Mouse (Mus musculus): ENCODE measurements around the gene Herc4.

Herc4 gene

DNA sequence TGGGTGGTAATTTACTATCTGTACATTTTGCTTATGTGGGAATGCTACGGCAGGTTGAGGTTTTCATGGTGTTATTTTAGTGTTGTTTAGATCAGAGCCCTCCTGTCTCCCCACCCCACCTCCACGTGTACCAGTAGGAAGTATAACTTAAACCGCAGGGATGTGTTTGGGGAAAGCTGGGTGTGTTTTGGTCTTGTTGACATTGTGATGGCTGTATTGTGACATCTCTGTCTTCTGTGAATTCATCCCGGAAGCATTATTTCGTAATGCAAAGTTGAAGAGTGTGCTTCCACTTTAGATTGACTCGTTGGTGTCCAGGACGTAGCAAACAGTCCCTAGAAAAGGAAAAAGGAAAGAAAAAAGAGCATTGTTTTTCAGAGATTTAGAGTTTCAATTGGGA, 3.8 kb downstream of the Herc4 start:
- no peak for DNase-seq (ENCODE audit: low read depth, low spot score)

DNA sequence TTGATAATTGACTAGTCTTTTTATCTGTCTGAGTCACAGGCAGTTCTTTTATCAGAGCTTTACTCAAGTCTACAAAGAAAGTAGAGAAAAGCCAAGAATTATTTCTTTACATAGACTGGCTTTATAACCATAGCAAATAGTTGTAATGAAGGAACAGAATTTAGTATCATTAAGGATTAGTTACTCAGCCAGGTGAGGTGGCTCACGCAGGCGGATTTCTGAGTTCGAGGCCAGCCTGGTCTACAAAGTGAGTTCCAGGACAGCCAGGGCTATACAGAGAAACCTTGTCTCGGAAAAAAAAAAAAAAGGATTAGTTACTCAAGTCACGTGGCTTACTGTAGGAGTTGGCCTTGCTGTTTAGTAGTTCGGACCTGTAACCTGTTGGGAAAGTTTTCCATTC, 4.8 kb downstream of the Herc4 start:
- DNase-seq (ENCODE audit: low read depth, low spot score) = no peak

- no peak for DNase-seq (ENCODE audit: low read depth, low spot score)
These were observed 15.1 kb downstream of the Herc4 start for GRCm38 (mm10) chr10:63258696-63259095.

GRCm38 (mm10) chr10:63259340-63259739, 15.7 kb downstream of the Herc4 start:
- DNase-seq (ENCODE audit: low read depth, low spot score) = no peak

GRCm38 (mm10) chr10:63267941-63268340, 24.3 kb downstream of the Herc4 start:
- no peak for DNase-seq (ENCODE audit: low read depth, low spot score)

- DNase-seq (ENCODE audit: low read depth, low spot score) = peak; percentile 48
These were observed 28.8 kb downstream of the Herc4 start for GRCm38 (mm10) chr10:63272401-63272800.

- peak; percentile 44 for DNase-seq (ENCODE audit: low read depth, low spot score)
These were observed 29.3 kb downstream of the Herc4 start for GRCm38 (mm10) chr10:63272868-63273267.

GRCm38 (mm10) chr10:63277010-63277409, 33.4 kb downstream of the Herc4 start:
- DNase-seq (ENCODE audit: low read depth, low spot score) = peak; percentile 51

DNA sequence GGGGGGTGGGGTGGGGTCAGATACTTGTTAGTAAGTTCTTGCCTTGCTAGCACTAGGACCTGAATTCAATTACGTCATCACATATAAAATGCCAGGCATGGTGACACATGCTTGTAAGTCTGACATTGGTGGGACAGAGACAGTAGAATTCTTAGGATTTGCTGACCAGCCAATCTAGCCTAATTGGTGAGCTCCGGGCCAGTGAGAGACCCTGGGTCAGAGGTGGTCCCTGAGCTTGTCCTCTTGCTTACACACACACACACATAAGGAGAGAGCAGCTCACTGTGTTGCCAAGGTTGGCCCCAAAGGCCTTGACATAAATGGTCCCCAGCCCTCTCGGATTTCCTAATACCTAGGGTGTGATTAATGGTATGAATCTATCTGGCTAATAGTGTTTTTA, 36.2 kb downstream of the Herc4 start:
- DNase-seq (ENCODE audit: low read depth, low spot score) = no peak

DNA sequence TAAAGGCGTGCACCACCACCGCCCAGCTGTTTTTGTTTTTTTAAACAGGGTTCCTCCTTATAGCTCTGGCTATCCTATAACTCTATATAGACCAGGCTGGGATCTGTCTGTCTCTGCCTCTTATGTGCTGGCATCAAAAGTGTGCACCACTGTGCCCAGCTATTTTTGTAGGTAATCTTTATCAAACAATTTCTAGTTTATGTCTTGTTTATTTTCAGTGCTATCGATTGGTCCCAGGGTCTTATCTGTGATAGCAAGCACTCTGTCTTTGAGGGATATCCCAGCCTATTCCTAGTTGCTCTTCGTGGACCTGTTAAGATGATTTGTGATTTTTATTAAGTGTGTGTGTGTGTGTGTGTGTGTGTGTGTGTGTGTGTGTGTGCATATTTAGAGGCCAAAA, 38.8 kb downstream of the Herc4 start:
- no peak for DNase-seq (ENCODE audit: low read depth, low spot score)

GRCm38 (mm10) chr10:63282846-63283245, 39.2 kb downstream of the Herc4 start:
- DNase-seq (ENCODE audit: low read depth, low spot score) = no peak

- DNase-seq (ENCODE audit: low read depth, low spot score) = no peak
These were observed 58.7 kb downstream of the Herc4 start for GRCm38 (mm10) chr10:63302356-63302755.

- DNase-seq (ENCODE audit: low read depth, low spot score) = peak; percentile 66
These were observed 65.2 kb downstream of the Herc4 start for GRCm38 (mm10) chr10:63308582-63309366.

GRCm38 (mm10) chr10:63313726-63314125, 70.1 kb downstream of the Herc4 start:
- DNase-seq (ENCODE audit: low read depth, low spot score) = no peak

DNA sequence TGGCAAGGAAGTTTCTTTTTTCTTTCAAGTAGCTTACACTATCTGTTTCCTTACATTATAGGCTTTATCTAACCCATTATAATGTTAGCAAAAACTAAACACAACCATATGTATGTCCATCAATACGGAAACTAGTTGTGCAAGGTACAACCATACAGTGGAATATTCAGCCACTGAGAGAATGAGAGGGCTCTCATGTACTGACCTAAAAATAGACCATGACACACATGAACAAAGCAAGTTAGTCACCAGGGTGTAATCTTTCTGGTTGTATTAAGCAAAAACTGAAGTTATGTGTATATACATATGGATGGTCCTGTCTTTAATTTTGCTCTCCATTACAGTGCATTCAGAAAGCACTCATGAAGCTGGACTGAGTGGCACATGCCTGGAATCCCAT, 83.5 kb downstream of the Herc4 start:
- no peak for DNase-seq (ENCODE audit: low read depth, low spot score)

DNA sequence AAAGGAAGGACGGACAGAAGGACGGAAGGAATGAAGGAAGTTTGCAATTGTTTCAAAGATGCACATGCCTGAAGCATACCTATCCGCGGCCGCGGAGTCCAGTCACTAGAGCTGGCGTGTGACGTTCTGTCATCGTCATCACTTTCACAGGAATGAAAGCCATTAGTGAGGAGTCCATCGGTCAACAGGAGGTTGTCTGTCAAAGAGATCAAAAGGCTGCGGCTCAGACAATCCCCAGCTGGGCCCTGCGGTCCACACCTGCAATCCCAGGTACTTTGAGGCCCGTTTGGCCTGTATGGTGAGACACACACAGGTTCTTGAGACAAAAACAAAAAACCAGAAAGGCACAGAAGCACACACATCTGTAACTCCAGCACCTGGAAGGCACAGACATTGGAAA, 93.3 kb downstream of the Herc4 start:
- no peak for DNase-seq (ENCODE audit: low read depth, low spot score)

DNA sequence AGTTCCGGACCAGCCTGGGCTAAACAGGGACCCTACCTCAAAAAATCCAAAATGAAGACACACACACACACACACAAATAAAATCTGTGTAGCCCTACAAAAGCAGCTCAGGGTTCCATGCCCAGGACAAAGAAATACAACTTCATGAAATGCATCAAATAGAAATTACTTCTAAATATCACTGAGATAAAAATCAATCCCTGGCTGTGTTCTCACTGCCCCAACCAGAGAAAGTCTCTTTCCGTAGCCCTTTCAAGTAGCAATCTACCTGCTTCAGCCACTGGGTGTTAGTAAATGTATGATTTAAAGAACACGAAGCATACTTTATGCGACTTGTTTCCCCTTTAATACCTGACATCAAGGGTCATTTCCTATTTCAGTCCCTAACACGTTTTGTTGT, 93.7 kb downstream of the Herc4 start:
- no peak for DNase-seq (ENCODE audit: low read depth, low spot score)

GRCm38 (mm10) chr10:63337951-63338836, 94.6 kb downstream of the Herc4 start:
- DNase-seq (ENCODE audit: low read depth, low spot score) = peak; percentile 47

DNA sequence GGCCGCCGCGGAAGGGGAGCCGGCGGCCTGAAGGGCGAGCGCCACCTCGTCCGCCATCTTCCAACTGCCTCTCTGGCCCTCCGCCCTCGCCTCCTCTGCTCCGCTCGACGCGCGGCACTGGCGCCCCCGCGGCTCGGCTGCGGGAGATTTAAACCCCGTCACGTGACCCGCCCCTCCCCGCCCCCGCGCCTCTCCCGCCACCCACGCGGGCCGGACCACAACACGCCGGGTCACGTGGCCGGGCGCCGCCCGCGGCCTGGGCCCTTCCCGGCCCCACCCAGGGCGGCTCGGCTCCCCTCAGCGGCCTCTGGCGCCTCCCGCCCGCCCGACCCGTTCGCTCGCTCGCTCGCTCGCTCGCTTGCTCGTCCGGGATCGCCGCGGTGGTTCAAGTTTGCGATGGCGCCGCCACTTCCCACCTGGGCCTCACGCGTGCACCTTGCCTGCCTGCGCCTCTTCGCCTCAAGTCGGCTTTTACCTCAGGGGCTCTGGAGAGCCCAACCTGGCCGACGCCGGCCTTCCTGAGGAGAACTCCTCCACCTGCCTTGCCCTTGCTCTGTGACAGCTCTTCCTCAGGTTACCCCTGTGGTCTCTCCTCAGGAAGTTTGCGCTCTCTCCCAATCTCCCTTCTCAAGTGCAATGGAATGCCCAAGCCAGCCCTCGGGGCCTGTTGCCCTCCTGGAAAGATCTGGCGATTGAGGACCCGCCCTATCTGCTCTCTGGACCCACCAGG, 95.5 kb downstream of the Herc4 start:
- DNase-seq (ENCODE audit: low read depth, low spot score) = peak; percentile 88

GRCm38 (mm10) chr10:63341351-63341750, 97.7 kb downstream of the Herc4 start:
- DNase-seq (ENCODE audit: low read depth, low spot score) = no peak

DNA sequence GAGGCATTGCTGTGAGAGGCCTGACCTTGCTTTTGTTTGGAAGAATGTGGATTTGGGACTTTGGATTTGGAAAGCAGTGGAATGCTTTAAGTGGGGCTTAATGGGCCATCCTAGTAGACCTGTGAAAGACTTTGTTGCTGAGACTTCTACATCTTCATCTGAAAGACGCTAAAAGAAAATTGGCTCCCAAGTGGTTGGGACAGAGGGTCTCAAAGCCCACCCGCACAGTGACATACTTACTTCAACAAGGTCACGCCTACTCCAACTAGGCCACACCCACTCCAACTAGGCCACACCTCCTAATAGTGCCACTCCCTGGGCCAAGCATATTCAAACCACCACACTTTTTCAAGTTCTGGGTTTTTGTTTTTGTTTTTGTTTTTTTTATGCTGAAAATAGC, 101.1 kb downstream of the Herc4 start:
- DNase-seq (ENCODE audit: low read depth, low spot score) = no peak

- no peak for DNase-seq (ENCODE audit: low read depth, low spot score)
These were observed 104.7 kb downstream of the Herc4 start for GRCm38 (mm10) chr10:63348291-63348690.

Data from c-Kit-negative CD71-positive TER-119-positive erythroid progenitor cells, embryonic 14.5 days (primary cell).